Mouse (Mus musculus): Measurements from ENCODE around the gene Chek2. TPM values are rescaled to one million over a fixed set of nuclear protein-coding genes. Genes with fewer than 3 reads are reported as not detected.

Gene Chek2
- 51.2 and 52.7 TPM in 2 replicates for polyA plus RNA-seq (2016; fragmentation: Nextera tagmentation; extraction: Ambion mirVana)

DNA sequence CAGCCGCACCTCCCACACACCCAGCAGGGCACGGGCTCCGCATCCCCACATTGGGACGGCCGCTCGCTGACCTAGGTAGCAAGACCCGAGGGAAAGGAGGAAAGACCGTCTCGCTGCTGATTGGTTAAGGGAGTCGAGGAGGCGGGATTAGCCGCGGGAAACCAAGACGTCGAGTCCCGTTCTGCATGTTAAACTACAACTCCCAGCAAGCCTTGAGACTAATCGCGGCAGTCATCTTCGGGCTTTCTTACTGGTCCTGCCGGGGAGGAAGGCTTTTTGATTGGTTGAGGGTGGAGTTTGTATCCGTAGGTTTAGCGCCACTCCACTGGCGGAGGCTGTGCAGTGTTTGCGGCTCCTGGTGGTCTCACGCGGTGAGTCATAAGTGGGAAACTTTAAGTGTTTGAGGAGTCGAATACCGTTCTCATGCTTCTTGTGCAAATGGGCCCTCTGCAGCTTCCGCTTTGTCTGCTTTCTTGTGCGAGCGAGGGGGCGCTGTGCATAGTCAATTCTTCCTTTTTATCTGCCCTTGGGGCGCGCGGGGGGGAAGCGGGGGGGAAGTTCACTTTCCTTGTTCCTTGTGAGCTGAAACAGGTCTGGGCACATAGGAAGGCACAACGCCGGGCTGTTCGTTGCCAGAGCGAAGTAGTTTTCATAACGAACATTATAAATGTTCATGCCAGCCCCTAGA, at the start of gene Chek2, which contains the start of gene Hscb:
Gene Chek2 (plus strand): TSS at position 302 of the 688 bp plus-strand sequence.
Gene Hscb (minus strand): TSS at position 100 of the 688 bp plus-strand sequence.
- H3K4me2 ChIP-seq = peak within 1 kb of the TSS; percentile 81
- 1% methylated on average over 41 of the region's 41 CpGs for WGBS (ENCODE audit: insufficient replicate concordance)
- peaks cover 41% of the 10 kb centered on the region for H3K36me3 ChIP-seq
- H3K4me1 ChIP-seq = peaks cover 78% of the 10 kb centered on the region
- H3K9me3 ChIP-seq (replicated peaks) = no peaks in the 10 kb centered on the region
- ATAC-seq = peak; percentile 84
- peak within 1 kb of the TSS; percentile 92 for H3K9ac ChIP-seq
- no peaks in the 10 kb centered on the region for H3K27me3 ChIP-seq (replicated peaks)
- peak within 1 kb of the TSS; percentile 85 for H3K4me3 ChIP-seq
- H3K27ac ChIP-seq = peak within 1 kb of the TSS; percentile 98

DNA sequence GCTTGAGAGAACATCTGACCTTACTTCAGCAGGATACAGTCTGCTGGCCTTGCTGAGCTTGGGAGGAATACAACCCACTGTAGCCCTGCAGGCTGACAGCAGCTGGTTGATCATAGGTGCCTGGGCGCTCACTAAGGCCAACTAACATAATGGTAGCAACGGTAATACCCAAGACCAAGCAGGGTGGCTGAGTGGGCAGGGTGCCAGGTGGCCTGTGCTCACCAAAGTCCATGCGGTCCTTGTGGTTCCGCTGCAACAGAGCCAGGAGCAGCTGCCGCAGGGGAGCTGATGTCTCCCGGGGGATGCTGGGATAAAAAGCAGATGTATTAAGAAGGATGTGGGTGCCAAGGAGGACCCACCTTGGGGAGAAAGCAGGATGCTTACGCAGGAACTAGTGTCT, 45.4 kb upstream of the Chek2 start:
- H3K4me2 ChIP-seq = no peak overlapping the region
- no peaks in the 10 kb centered on the region for H3K9me3 ChIP-seq (replicated peaks)
- H3K27me3 ChIP-seq (replicated peaks) = no peaks in the 10 kb centered on the region
- H3K27ac ChIP-seq = no peak overlapping the region
- H3K9ac ChIP-seq = no peak overlapping the region
- H3K36me3 ChIP-seq = peaks cover 100% of the 10 kb centered on the region
- no peak for ATAC-seq
- WGBS (ENCODE audit: insufficient replicate concordance) = 88% methylated on average over 7 of the region's 7 CpGs
- peaks cover 6% of the 10 kb centered on the region; the same call in 1 of the 2 replicates for H3K4me1 ChIP-seq
- H3K4me3 ChIP-seq = no peak overlapping the region

DNA sequence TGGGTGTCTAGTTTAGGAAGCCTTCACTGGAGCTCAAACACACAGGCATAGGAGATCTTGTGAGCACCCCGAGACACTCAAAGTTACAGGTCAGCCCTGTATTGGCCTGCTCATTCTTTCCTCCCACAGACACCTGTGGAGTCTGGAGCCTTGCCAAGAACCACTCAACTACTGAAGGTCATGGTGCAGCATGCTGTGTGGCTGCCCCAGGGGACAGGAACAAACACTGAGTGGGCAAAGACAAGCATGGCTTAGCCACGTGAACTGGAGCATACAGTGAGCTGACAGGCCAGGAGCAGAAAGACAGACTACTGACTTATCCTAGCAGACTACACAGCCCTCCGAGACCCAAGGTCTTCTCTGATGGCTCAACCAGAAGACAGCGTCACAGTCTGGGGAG, 42.1 kb upstream of the Chek2 start:
- H3K4me1 ChIP-seq = peaks cover 38% of the 10 kb centered on the region
- peak overlapping the region; percentile 46; the same call in 1 of the 2 replicates for H3K27ac ChIP-seq
- 75% methylated on average over 4 of the region's 4 CpGs for WGBS (ENCODE audit: insufficient replicate concordance)
- peak; percentile 53 for ATAC-seq
- H3K9me3 ChIP-seq (replicated peaks) = no peaks in the 10 kb centered on the region
- no peak overlapping the region for H3K4me3 ChIP-seq
- H3K27me3 ChIP-seq (replicated peaks) = no peaks in the 10 kb centered on the region
- no peak overlapping the region for H3K4me2 ChIP-seq
- H3K9ac ChIP-seq = no peak overlapping the region
- peaks cover 97% of the 10 kb centered on the region for H3K36me3 ChIP-seq

DNA sequence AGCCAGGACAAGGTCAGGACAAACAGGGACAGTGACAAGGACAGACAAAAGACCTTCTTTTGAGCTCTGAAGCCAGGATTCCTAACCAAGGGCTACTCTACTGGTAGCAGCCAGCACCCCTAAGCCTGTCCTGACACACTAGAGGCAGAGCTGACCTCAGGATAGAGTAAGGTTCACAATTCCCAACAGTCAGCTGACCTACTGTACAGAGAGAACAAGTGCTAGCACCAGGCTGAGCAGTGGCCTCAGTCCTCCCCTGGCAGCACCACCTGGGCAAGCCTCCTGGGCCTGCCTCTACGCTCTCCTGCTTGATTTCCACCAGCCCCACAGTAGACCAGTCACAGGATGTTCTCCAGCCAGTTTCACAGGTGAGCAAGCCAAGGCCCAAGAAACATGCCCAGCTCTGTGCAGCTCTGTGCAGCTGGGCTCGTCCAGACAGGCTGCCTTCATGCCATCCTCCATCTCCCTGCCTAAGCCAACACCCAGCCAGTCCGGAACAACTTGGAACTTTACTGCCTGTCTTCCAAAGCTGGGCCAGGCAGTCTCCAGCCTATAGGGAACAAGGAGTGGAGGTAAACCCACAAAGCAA, 38.6 kb upstream of the Chek2 start:
- H3K4me2 ChIP-seq = no peak overlapping the region
- no peak overlapping the region for H3K4me3 ChIP-seq
- H3K4me1 ChIP-seq = peaks cover 73% of the 10 kb centered on the region
- peaks cover 85% of the 10 kb centered on the region for H3K36me3 ChIP-seq
- H3K9me3 ChIP-seq (replicated peaks) = no peaks in the 10 kb centered on the region
- H3K27me3 ChIP-seq (replicated peaks) = no peaks in the 10 kb centered on the region
- H3K27ac ChIP-seq = no peak overlapping the region
- no peak for ATAC-seq
- WGBS (ENCODE audit: insufficient replicate concordance) = 80% methylated on average over 3 of the region's 3 CpGs
- no peak overlapping the region for H3K9ac ChIP-seq

DNA sequence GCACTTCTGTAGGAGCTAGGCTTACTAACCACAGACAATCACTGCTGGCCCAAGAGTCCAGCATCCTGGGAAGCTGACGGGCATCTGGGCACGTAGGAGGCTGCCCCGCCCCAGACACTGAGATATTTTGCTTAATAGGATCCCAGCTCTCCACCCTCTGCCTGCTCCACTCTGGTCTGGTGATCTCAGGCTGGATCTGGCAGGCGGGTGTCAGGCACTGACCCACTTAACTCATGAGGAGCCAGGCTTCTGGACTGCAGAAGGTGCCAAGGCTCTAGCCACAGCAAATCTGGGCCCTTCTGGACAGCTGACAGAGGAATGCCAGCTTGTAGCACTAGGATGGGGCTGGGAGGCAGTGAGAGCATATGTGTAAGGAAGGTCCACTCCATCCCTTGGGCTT, 37.6 kb upstream of the Chek2 start:
- ATAC-seq = no peak
- H3K4me1 ChIP-seq = peaks cover 83% of the 10 kb centered on the region

DNA sequence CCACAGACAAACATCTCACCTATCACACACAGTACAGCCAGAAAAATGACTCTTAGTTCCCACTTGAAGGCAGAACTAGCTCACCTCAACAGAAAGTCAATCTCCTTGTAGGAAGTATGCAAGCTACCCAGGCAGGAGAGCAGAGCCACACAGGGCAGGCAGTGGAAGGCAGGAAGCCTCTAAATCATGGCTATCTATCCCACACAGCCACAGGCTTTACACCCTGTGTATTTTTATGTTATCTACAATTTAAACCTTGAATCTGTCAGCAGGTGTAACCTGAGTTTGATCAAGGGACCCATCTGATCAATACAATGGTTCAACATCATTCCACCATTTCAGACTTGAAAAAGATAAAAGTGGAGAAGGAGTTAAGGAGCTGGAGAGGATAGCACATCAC, 37.0 kb upstream of the Chek2 start:
- H3K9ac ChIP-seq = no peak overlapping the region
- no peak overlapping the region for H3K4me3 ChIP-seq
- H3K4me1 ChIP-seq = peaks cover 89% of the 10 kb centered on the region
- no peaks in the 10 kb centered on the region for H3K9me3 ChIP-seq (replicated peaks)
- peaks cover 80% of the 10 kb centered on the region for H3K36me3 ChIP-seq
- ATAC-seq = no peak
- no peaks in the 10 kb centered on the region for H3K27me3 ChIP-seq (replicated peaks)
- no peak overlapping the region for H3K4me2 ChIP-seq
- H3K27ac ChIP-seq = no peak overlapping the region

More for the DNA sequence above, 37.6 kb upstream of the Chek2 start:
- Histone ChIP-seq H3K36me3 (peaks cover 85% of the 10 kb centered on the region), H3K9ac (no peak overlapping the region), H3K27ac (no peak overlapping the region), H3K27me3 (replicated peaks) (no peaks in the 10 kb centered on the region), H3K4me3 (no peak overlapping the region), H3K9me3 (replicated peaks) (no peaks in the 10 kb centered on the region), H3K4me2 (no peak overlapping the region)
- WGBS (ENCODE audit: insufficient replicate concordance) = 74% methylated on average over 4 of the region's 4 CpGs

DNA sequence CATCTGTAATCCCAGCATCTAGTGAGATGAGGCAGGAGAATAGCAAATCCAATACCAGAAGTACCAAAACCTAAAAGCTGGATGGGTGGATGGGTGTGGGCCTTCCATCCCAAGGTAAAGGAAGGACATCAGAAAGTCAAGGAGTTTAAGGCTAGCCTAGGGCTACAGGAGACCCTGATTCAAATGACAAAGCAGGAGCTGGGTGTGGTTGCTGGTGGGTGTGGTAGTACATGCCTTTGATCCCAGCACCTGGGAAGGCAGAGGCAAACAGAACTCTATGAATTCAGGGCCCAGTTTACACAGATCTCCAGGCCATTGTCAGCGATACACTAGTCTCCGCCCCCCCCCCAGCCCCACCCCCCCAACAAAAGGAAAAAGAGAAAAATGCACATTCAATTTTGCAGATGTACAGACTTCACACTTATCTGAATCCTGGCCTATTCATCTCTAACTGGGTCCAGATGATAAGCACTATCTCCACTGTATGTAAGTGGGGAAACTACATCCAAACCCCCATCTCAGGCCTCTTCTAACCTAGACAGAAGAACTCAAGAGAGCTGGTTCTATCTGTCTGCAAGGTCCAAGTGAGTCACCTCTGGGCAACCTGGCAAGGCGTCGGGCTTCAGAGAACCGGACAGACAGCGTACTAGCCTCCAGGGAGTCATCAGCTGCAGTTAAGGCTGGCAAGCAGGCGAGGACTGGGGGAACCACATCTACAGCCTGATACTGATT, 35.6 kb upstream of the Chek2 start:
- ATAC-seq = peak; percentile 13; the same call in 1 of the 2 replicates
- 42% methylated on average over 7 of the region's 7 CpGs for WGBS (ENCODE audit: insufficient replicate concordance)
- H3K4me3 ChIP-seq = 0 out of 2 replicates have a peak overlapping the region, but pooled peaks have one; percentile 4
- no peaks in the 10 kb centered on the region for H3K9me3 ChIP-seq (replicated peaks)
- no peaks in the 10 kb centered on the region for H3K27me3 ChIP-seq (replicated peaks)
- H3K27ac ChIP-seq = peak overlapping the region; percentile 80
- H3K4me2 ChIP-seq = peak overlapping the region; percentile 47
- 0 out of 2 replicates have a peak overlapping the region, but pooled peaks have one; percentile 20 for H3K9ac ChIP-seq
- H3K4me1 ChIP-seq = peaks cover 96% of the 10 kb centered on the region
- peaks cover 66% of the 10 kb centered on the region for H3K36me3 ChIP-seq

DNA sequence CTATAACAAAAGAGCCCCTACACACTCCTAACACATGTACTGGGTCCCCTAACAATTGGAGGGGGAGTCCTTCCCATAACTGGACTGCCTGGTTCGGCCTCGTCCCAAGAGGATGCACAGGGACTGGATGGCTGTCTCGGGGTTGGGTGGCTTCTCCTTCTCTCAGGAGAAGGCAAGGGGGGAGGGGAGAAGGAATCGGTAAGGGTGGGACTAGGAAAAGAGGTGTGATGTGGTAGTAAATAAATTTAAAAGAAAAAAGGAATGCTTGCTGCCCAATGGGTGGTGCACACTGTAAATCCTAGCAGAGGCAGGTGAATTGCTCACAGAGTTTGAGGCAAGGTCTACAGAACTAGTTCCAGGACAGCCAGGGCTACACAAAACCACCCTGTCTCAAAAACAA, 33.6 kb upstream of the Chek2 start:
- H3K27ac ChIP-seq = peak overlapping the region; percentile 80; the same call in 1 of the 2 replicates
- no peak for ATAC-seq
- H3K4me3 ChIP-seq = no peak overlapping the region
- 82% methylated on average over 4 of the region's 4 CpGs for WGBS (ENCODE audit: insufficient replicate concordance)
- H3K4me1 ChIP-seq = peaks cover 89% of the 10 kb centered on the region
- no peaks in the 10 kb centered on the region for H3K9me3 ChIP-seq (replicated peaks)
- no peak overlapping the region for H3K9ac ChIP-seq
- H3K36me3 ChIP-seq = peaks cover 50% of the 10 kb centered on the region
- no peaks in the 10 kb centered on the region for H3K27me3 ChIP-seq (replicated peaks)
- no peak overlapping the region for H3K4me2 ChIP-seq

DNA sequence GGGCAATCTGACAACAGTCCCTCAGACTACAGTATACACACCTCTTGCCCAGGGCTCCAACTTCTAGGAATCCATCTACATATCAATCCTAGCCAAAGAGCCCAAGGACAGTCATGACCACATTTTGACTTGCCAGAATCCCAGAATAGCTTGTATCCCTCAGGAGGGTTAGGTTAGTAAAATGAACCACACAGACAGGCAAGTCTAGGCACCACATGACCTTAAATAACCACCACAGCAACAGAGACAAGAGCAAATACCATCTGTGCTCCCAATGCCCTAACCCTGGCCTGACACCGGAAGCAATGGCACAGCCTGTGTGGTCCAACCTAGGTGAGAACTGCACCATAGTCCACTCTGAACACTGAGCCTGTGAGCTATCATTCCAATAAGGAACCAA, 33.1 kb upstream of the Chek2 start:
- ATAC-seq = no peak
- Histone ChIP-seq H3K4me3 (no peak overlapping the region), H3K9ac (no peak overlapping the region), H3K4me1 (peaks cover 84% of the 10 kb centered on the region), H3K4me2 (peak overlapping the region; percentile 95; the same call in 1 of the 2 replicates), H3K27ac (peak overlapping the region; percentile 94; the same call in 1 of the 2 replicates), H3K27me3 (replicated peaks) (no peaks in the 10 kb centered on the region), H3K36me3 (peaks cover 44% of the 10 kb centered on the region), H3K9me3 (replicated peaks) (no peaks in the 10 kb centered on the region)
- 89% methylated on average over 1 of the region's 1 CpGs for WGBS (ENCODE audit: insufficient replicate concordance)

DNA sequence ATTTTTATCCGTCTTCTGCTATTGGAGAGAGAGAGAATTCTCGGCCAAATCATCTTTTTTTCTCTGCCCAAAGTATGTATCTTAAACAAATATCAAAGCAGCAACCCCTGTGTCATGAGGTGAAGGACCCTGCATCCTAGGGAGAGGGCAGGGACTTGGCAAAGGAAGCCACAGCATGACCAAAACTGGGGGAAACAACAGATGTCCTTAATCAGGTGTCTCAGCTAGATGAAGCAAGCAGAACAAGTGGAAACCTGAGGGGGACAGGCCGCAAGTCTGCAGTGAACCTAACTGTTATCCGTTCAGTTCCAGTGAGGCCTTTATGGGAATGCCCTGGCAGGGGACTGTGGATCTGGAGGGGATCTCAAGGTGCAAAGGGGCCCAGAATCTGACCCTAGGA, 32.3 kb upstream of the Chek2 start:
- peaks cover 37% of the 10 kb centered on the region for H3K36me3 ChIP-seq
- H3K9ac ChIP-seq = peak overlapping the region; percentile 98
- WGBS (ENCODE audit: insufficient replicate concordance) = 79% methylated on average over 4 of the region's 4 CpGs
- peak overlapping the region; percentile 95 for H3K4me2 ChIP-seq
- ATAC-seq = no peak
- H3K27me3 ChIP-seq (replicated peaks) = no peaks in the 10 kb centered on the region
- H3K4me1 ChIP-seq = peaks cover 76% of the 10 kb centered on the region
- peak overlapping the region; percentile 90 for H3K4me3 ChIP-seq
- no peaks in the 10 kb centered on the region for H3K9me3 ChIP-seq (replicated peaks)
- H3K27ac ChIP-seq = peak overlapping the region; percentile 94

DNA sequence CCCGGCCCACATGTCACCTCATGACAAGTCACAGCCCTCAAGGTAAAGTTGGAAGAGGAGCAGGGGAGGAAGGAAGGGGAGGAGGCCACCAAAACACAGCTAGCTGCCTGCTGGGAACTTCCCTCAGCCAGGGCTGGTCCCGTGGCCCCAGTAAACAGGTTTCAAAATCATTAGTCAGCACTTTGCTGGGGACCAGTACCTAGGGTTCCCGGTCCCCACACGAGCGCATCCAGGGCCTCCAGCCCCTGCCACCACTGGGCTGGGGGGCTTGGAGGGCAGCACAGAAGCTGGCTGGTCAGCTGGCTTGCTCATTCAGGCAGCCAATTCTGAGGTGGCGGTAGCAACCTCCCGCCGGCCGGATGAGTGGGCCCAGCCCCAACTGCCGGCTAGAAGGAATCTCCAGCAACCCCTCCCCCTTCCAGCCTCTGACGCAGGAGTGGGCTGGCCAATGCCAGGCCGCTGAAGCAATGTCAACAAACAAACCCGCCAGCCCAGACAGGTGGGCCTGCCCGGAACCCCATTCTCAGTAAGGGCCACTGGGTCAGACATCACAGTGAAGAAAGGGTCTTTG, 31.6 kb upstream of the Chek2 start:
- H3K4me3 ChIP-seq = peak overlapping the region; percentile 90
- H3K9me3 ChIP-seq (replicated peaks) = no peaks in the 10 kb centered on the region
- ATAC-seq = peak; percentile 77
- H3K36me3 ChIP-seq = peaks cover 33% of the 10 kb centered on the region
- no peaks in the 10 kb centered on the region for H3K27me3 ChIP-seq (replicated peaks)
- H3K27ac ChIP-seq = peak overlapping the region; percentile 94
- H3K4me1 ChIP-seq = peaks cover 69% of the 10 kb centered on the region
- WGBS (ENCODE audit: insufficient replicate concordance) = under 1% methylated on average over 14 of the region's 14 CpGs
- H3K9ac ChIP-seq = peak overlapping the region; percentile 98
- H3K4me2 ChIP-seq = peak overlapping the region; percentile 95
